Mouse (Mus musculus) lung, postnatal 0 days (tissue): Measurements from ENCODE around the gene Elavl2. TPM values are rescaled to one million over a fixed set of nuclear protein-coding genes. Genes with fewer than 3 reads are reported as not detected.
A peak's percentile ranks its signal among the peaks of the same experiment; 100 is the strongest.

Experiments
- ATAC-seq: fragments of 200-750 bp; cut with Nextera tagmentation; 2 replicates; pipeline ENCODE4 v1.8.0; 2017; ENCODE audit warnings: moderate library complexity
- DNase-seq: peaks from one replicate; pipeline ENCODE4 v3.0.0-alpha.2; 2016; ENCODE audit warnings: low spot score
- H3K27ac ChIP-seq: fragments of 300-500 bp; sonication (generic); 2 replicates; pipeline ENCODE4 v1.5.1; 2014; ENCODE audit warnings: antibody characterized with exemption, mild to moderate bottlenecking, low read length, mixed read lengths
- H3K27me3 ChIP-seq: fragments of 300-500 bp; sonication (generic); replicated peaks from 2 replicates; pipeline ENCODE4 v1.6.1; 2014; ENCODE audit warnings: low read length, mixed read lengths; ENCODE audit not compliant: insufficient read depth
- H3K36me3 ChIP-seq: fragments of 300-500 bp; sonication (generic); 2 replicates; pipeline ENCODE4 v1.6.1; 2014; ENCODE audit warnings: low read length, mixed read lengths; ENCODE audit not compliant: insufficient read depth
- H3K4me1 ChIP-seq: fragments of 300-500 bp; sonication (generic); 2 replicates; pipeline ENCODE4 v1.6.1; 2014; ENCODE audit warnings: antibody characterized with exemption, low read depth, low read length, mixed read lengths; ENCODE audit not compliant: insufficient read depth
- H3K4me2 ChIP-seq: fragments of 300-500 bp; sonication (generic); replicated peaks from 2 replicates; pipeline ENCODE4 v1.6.1; 2014; ENCODE audit warnings: low read depth, mild to moderate bottlenecking, low read length, moderate library complexity, mixed read lengths
- H3K4me3 ChIP-seq: fragments of 300-500 bp; sonication (generic); 2 replicates; pipeline ENCODE4 v1.5.1; 2014; ENCODE audit warnings: low read depth, low read length
- H3K9ac ChIP-seq: fragments of 300-500 bp; sonication (generic); replicated peaks from 2 replicates; pipeline ENCODE4 v1.6.1; 2014; ENCODE audit warnings: low read depth, mild to moderate bottlenecking
- H3K9me3 ChIP-seq: fragments of 300-500 bp; sonication (generic); 2 replicates; pipeline ENCODE4 v1.6.1; 2016; ENCODE audit warnings: low read length, mixed read lengths
- CTCF ChIP-seq: IDR thresholded peaks from 2 replicates; pipeline ENCODE4 v1.5.1; 2016; ENCODE audit warnings: antibody characterized with exemption, mild to moderate bottlenecking
- EP300 ChIP-seq: IDR thresholded peaks from 2 replicates; pipeline ENCODE4 v1.6.1; 2016; ENCODE audit warnings: antibody characterized with exemption, mild to moderate bottlenecking, control low read depth
- WGBS: fragments of 180-500 bp; shearing (Covaris S2); extraction: QIAGEN DNeasy Blood & Tissue Kit; methylation state at CpG from one replicate; pipeline ENCODE4 v1.1.7; 2014; 5-methylcytosine and 5-hydroxymethylcytosine counted together
- polyA plus RNA-seq: library from polyadenylated mRNA; unstranded; fragments of >200 nt; fragmentation: Nextera tagmentation; extraction: Ambion mirVana; gene quantifications from 2 replicates; pipeline ENCODE4 v1.2.1, GENCODE M21; 2015

Gene Elavl2
- polyA plus RNA-seq, 1 experiment from 2014 or later: 0.39 TPM

GRCm38 (mm10) chr4:91387701-91388100 is 12.9 kb downstream of the Elavl2 start:
- Histone ChIP-seq H3K27ac (no peak overlapping the region), H3K4me1 (no peaks in the 10 kb centered on the region), H3K27me3 (no peaks in the 10 kb centered on the region), H3K4me3 (no peak overlapping the region), H3K4me2 (no peak overlapping the region), H3K36me3 (no peaks in the 10 kb centered on the region), H3K9me3 (no peaks in the 10 kb centered on the region), H3K9ac (no peak overlapping the region)
- no peak for ATAC-seq
- 84% methylated on average over 3 of the region's 3 CpGs for WGBS
- TF ChIP-seq EP300: no peak
- no peak for DNase-seq

- Histone ChIP-seq H3K27me3 (peaks cover 11% of the 10 kb centered on the region; the same call in 1 of the 2 replicates), H3K4me1 (no peaks in the 10 kb centered on the region; the same call in 1 of the 2 replicates), H3K9ac (no peak overlapping the region), H3K4me3 (no peak overlapping the region), H3K27ac (no peak overlapping the region), H3K36me3 (no peaks in the 10 kb centered on the region), H3K9me3 (no peaks in the 10 kb centered on the region), H3K4me2 (no peak overlapping the region)
- 2% methylated on average over 13 of the region's 13 CpGs for WGBS
- ATAC-seq (no peak), DNase-seq (no peak)
- TF ChIP-seq CTCF (no peak), EP300 (no peak)
Measured at GRCm38 (mm10) chr4:91381201-91381627, 19.4 kb downstream of the Elavl2 start.

- no peak overlapping the region for H3K27ac ChIP-seq
- H3K4me2 ChIP-seq: no peak overlapping the region
- H3K36me3 ChIP-seq: no peaks in the 10 kb centered on the region
- peaks cover 13% of the 10 kb centered on the region; the same call in 1 of the 2 replicates for H3K27me3 ChIP-seq
- no peak for DNase-seq
- 9% methylated on average over 24 of the region's 24 CpGs for WGBS
- H3K9me3 ChIP-seq: no peaks in the 10 kb centered on the region
- no peak for TF ChIP-seq EP300
- TF ChIP-seq CTCF: no peak
- peaks cover 2% of the 10 kb centered on the region; the same call in 1 of the 2 replicates for H3K4me1 ChIP-seq
- no peak overlapping the region for H3K4me3 ChIP-seq
- ATAC-seq: no peak
- H3K9ac ChIP-seq: no peak overlapping the region
Measured at GRCm38 (mm10) chr4:91380341-91381117, 20.1 kb downstream of the Elavl2 start.

GRCm38 (mm10) chr4:91379559-91379958 is 21.0 kb downstream of the Elavl2 start:
- WGBS: 0% methylated on average over 9 of the region's 9 CpGs
- H3K4me2 ChIP-seq: no peak overlapping the region
- H3K9ac ChIP-seq: no peak overlapping the region
- H3K27me3 ChIP-seq: peaks cover 22% of the 10 kb centered on the region
- no peaks in the 10 kb centered on the region for H3K9me3 ChIP-seq
- H3K4me1 ChIP-seq: peaks cover 12% of the 10 kb centered on the region
- ATAC-seq: no peak
- peak; percentile 42 for TF ChIP-seq CTCF
- TF ChIP-seq EP300: no peak
- no peak overlapping the region for H3K27ac ChIP-seq
- no peaks in the 10 kb centered on the region for H3K36me3 ChIP-seq
- DNase-seq: peak; percentile 39
- H3K4me3 ChIP-seq: no peak overlapping the region

GRCm38 (mm10) chr4:91376317-91376910 is 24.2 kb downstream of the Elavl2 start:
- 1% methylated on average over 28 of the region's 28 CpGs for whole genome bisulfite sequencing
- Histone ChIP-seq H3K27me3 (peaks cover 52% of the 10 kb centered on the region), H3K4me1 (peaks cover 15% of the 10 kb centered on the region), H3K4me2 (peak overlapping the region; percentile 56), H3K9ac (no peak overlapping the region), H3K27ac (no peak overlapping the region), H3K4me3 (peak overlapping the region; percentile 39), H3K9me3 (no peaks in the 10 kb centered on the region), H3K36me3 (no peaks in the 10 kb centered on the region)
- 0 out of 2 replicates have a peak, but pooled peaks have one; percentile 5 for TF ChIP-seq CTCF
- no peak for TF ChIP-seq EP300
- DNase-seq: peak; percentile 91
- ATAC-seq: peak; percentile 96

- Histone ChIP-seq H3K4me3 (peak overlapping the region; percentile 39), H3K27ac (no peak overlapping the region), H3K9me3 (no peaks in the 10 kb centered on the region), H3K4me2 (peak overlapping the region; percentile 56), H3K9ac (no peak overlapping the region), H3K27me3 (peaks cover 56% of the 10 kb centered on the region), H3K4me1 (peaks cover 19% of the 10 kb centered on the region), H3K36me3 (no peaks in the 10 kb centered on the region)
- ATAC-seq (no peak), DNase-seq (no peak)
- TF ChIP-seq CTCF (no peak), EP300 (no peak)
- under 1% methylated on average over 7 of the region's 7 CpGs for whole genome bisulfite sequencing
Measured at GRCm38 (mm10) chr4:91375372-91375687, 25.3 kb downstream of the Elavl2 start.
